Mouse (Mus musculus) E14TG2a.4 (cell line): ENCODE results near the gene Rsph1.

Source experiments
- CTCF ChIP-seq: conservative IDR thresholded peaks from 2 replicates; pipeline ENCODE4 v1.5.1; 2014; ENCODE audit warnings: low read length
- NANOG ChIP-seq: IDR thresholded peaks from 2 replicates; pipeline ENCODE4 v1.6.1; 2014; ENCODE audit warnings: borderline replicate concordance, low read length, mixed read lengths
- POU5F1 ChIP-seq: IDR thresholded peaks from 2 replicates; pipeline ENCODE4 v1.6.1; 2014; ENCODE audit warnings: low read length, borderline replicate concordance

GRCm38 (mm10) chr17:31257149-31257548 is 20.0 kb downstream of the Rsph1 start:
- TF ChIP-seq CTCF (no peak), POU5F1 (no peak), NANOG (no peak)
